Comparison of ENCODE assay signal across 8 mouse cellular contexts in the genomic region with DNA sequence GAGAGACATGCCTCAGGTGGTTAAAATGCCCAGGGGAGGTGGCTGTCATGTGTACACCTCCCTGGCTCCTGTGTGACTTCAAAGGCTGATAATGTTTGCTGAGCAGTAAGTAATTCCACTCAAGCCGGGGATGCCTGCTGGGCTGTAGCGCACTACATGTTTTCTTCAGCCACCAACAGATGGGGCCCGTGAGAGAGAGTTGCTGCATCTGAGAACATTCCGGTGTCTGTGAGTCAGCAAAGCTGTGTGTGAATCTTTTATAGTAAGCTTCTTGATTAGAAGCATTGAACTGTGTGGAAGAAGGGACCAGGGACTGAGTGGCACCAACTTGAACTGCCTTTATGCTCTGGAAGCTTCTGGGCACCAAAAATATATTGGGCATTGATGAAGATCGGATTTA. TPM values are rescaled to one million over a fixed set of nuclear protein-coding genes. Genes with fewer than 3 reads are reported as not detected.
DNase-seq lines count a peak whose midpoint lies in the region; ATAC-seq and TF ChIP-seq lines count a peak whose summit lies in the region.

No protein-coding gene starts in this region.

- WGBS in embryonic facial prominence, embryonic 10.5 days: 26% methylated on average over 5 of the region's 5 CpGs
- 19% methylated on average over 5 of the region's 5 CpGs for WGBS in intestine, postnatal 0 days
- 14% methylated on average over 5 of the region's 5 CpGs for WGBS in midbrain, embryonic 11.5 days

- peak; percentile 38; the same call in 1 of the 2 replicates for ATAC-seq in intestine, postnatal 0 days
- peak; percentile 75 for ATAC-seq in midbrain, embryonic 11.5 days (ENCODE audit: low FRiP score)

- intact Hi-C loops in left cerebral cortex, postnatal 25 days (cut with DNase I): loop anchor here (2.0 to 5.0 kb wide), 2 partner anchors 42 to 57 kb away; a partner anchor contains a TSS

- H3K4me3 ChIP-seq in embryonic facial prominence, embryonic 10.5 days: no peak overlapping the region
- no peak overlapping the region for H3K4me3 ChIP-seq in intestine, postnatal 0 days (ENCODE audit: low read depth, low read length)
- H3K4me3 ChIP-seq in midbrain, embryonic 11.5 days (ENCODE audit: low read depth, low read length): no peak overlapping the region

- H3K36me3 ChIP-seq in embryonic facial prominence, embryonic 10.5 days (replicated peaks): no peaks in the 10 kb centered on the region
- H3K36me3 ChIP-seq in intestine, postnatal 0 days (ENCODE audit: control insufficient read depth, insufficient read depth): no peaks in the 10 kb centered on the region
- H3K36me3 ChIP-seq in midbrain, embryonic 11.5 days (ENCODE audit: control insufficient read depth, insufficient read depth, low read length): no peaks in the 10 kb centered on the region

- H3K9ac ChIP-seq in intestine, postnatal 0 days (ENCODE audit: low read depth, low read length): no peak overlapping the region
- H3K9ac ChIP-seq in midbrain, embryonic 11.5 days (ENCODE audit: low read length): no peak overlapping the region

- peaks cover 40% of the 10 kb centered on the region for H3K4me1 ChIP-seq in embryonic facial prominence, embryonic 10.5 days
- H3K4me1 ChIP-seq in intestine, postnatal 0 days (replicated peaks; ENCODE audit: control insufficient read depth, insufficient read depth, low read length): 0 out of 2 replicates have a peak, but pooled peaks cover 2% of the 10 kb centered on the region
- peaks cover 33% of the 10 kb centered on the region for H3K4me1 ChIP-seq in midbrain, embryonic 11.5 days (ENCODE audit: control insufficient read depth, insufficient read depth, low read length)

- H3K4me2 ChIP-seq in intestine, postnatal 0 days (replicated peaks; ENCODE audit: low read depth): no peak overlapping the region
- no peak overlapping the region for H3K4me2 ChIP-seq in midbrain, embryonic 11.5 days

- no peaks in the 10 kb centered on the region for H3K9me3 ChIP-seq in embryonic facial prominence, embryonic 10.5 days
- H3K9me3 ChIP-seq in intestine, postnatal 0 days (ENCODE audit: control insufficient read depth): no peaks in the 10 kb centered on the region
- no peaks in the 10 kb centered on the region for H3K9me3 ChIP-seq in midbrain, embryonic 11.5 days (ENCODE audit: control insufficient read depth, low read length)

- peak overlapping the region; percentile 10 for H3K27ac ChIP-seq in embryonic facial prominence, embryonic 10.5 days (replicated peaks)
- H3K27ac ChIP-seq in intestine, postnatal 0 days (ENCODE audit: low read depth, low read length): no peak overlapping the region
- peak overlapping the region; percentile 75 for H3K27ac ChIP-seq in midbrain, embryonic 11.5 days (ENCODE audit: low read depth, low read length)

- DNase-seq in adrenal gland, postnatal 14 days: peak; percentile 88
- DNase-seq in embryonic facial prominence, embryonic 10.5 days (ENCODE audit: low spot score): peak; percentile 61
- DNase-seq in heart, adult 11 months: peak; percentile 97
- DNase-seq in left cerebral cortex, postnatal 25 days (ENCODE audit: low spot score in 2 of 2): peak; percentile 80 to 93
- peak; percentile 90 for DNase-seq in midbrain, embryonic 11.5 days (ENCODE audit: low spot score, missing footprints)
- DNase-seq in right cerebral cortex, postnatal 4 days: peak; percentile 71
- DNase-seq in urinary bladder, postnatal 4 days (ENCODE audit: low spot score in 2 of 2): peak; percentile 61 to 75

- TF ChIP-seq CTCF in intestine, postnatal 0 days (IDR thresholded peaks at IDR 0.05; ENCODE audit: low read depth): peak; percentile 80

- H3K27me3 ChIP-seq in embryonic facial prominence, embryonic 10.5 days (replicated peaks; ENCODE audit: low read depth, poor library complexity, severe bottlenecking): no peaks in the 10 kb centered on the region
- H3K27me3 ChIP-seq in intestine, postnatal 0 days (replicated peaks; ENCODE audit: control insufficient read depth, insufficient read depth, low read length): no peaks in the 10 kb centered on the region
- H3K27me3 ChIP-seq in midbrain, embryonic 11.5 days (ENCODE audit: control insufficient read depth, insufficient read depth, low read length): no peaks in the 10 kb centered on the region

RNA-seq across cellular contexts. Expression of a gene that starts 42.0 kb away (rescaled TPM):
- 28.4 and 28.8 TPM in 2 replicates for total RNA-seq in adrenal gland, postnatal 14 days (2021)
- polyA plus RNA-seq in embryonic facial prominence, embryonic 10.5 days (2016; fragmentation: Nextera tagmentation; extraction: Ambion mirVana): 13.6 and 16.0 TPM in 2 replicates
- 1.4 and 1.6 TPM in 2 replicates for polyA plus RNA-seq in intestine, postnatal 0 days (2015; fragmentation: Nextera tagmentation; extraction: Ambion mirVana)
- 10 to 100 TPM; 11.4 to 12.1 TPM for total RNA-seq in left cerebral cortex, postnatal 25 days (2021)
- 14.9 and 15.9 TPM in 2 replicates for polyA plus RNA-seq in midbrain, embryonic 11.5 days (2014; fragmentation: Nextera tagmentation; extraction: Ambion mirVana)
